Mouse (Mus musculus): ENCODE measurements at regions not wholly inside any gene's neighbourhood (a gene's known extent, or its start where the extent isn't known, plus 50 kb on each side); places are given as distances from the start of the nearest gene placed in this dataset.

DNA sequence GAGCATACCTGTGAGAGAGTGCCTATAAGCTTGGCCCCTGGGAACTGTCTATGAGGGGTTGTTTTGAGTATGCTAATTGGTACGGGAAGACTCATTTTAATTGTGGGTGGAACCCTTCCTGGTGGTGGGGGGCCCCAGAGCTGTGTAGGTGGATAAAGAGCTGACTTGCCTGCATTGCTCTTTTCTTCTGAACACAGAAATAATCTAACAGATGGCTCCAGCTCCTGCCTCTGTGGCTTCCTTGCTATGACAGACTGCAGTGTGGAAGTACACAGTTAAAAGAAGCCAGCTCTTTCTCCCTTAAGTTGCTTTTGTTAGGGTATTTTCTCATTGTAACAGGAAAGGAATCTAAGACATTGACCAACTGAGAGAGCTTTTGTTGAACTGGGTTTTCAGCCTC, 254.1 kb upstream of the Stt3b start:
- no peak for ATAC-seq (ENCODE audit: low read depth)
- no peaks in the 10 kb centered on the region; the same call in 1 of the 2 replicates for H3K4me1 ChIP-seq (replicated peaks; ENCODE audit: control insufficient read depth, insufficient read depth, low read length)
- no peaks in the 10 kb centered on the region for H3K9me3 ChIP-seq (ENCODE audit: control insufficient read depth, low read length)
- no peaks in the 10 kb centered on the region for H3K27me3 ChIP-seq (ENCODE audit: control insufficient read depth, insufficient read depth, low read depth, low read length)
- H3K4me2 ChIP-seq (ENCODE audit: low read depth, low read length), result no peak overlapping the region
- WGBS, result 79% methylated on average over 1 of the region's 1 CpGs
- no peak overlapping the region for H3K4me3 ChIP-seq (ENCODE audit: low read length)
- H3K36me3 ChIP-seq (ENCODE audit: control insufficient read depth, insufficient read depth, low read length), result no peaks in the 10 kb centered on the region
- no peak overlapping the region for H3K27ac ChIP-seq (ENCODE audit: low read length)
- H3K9ac ChIP-seq (ENCODE audit: low read length), result no peak overlapping the region

DNA sequence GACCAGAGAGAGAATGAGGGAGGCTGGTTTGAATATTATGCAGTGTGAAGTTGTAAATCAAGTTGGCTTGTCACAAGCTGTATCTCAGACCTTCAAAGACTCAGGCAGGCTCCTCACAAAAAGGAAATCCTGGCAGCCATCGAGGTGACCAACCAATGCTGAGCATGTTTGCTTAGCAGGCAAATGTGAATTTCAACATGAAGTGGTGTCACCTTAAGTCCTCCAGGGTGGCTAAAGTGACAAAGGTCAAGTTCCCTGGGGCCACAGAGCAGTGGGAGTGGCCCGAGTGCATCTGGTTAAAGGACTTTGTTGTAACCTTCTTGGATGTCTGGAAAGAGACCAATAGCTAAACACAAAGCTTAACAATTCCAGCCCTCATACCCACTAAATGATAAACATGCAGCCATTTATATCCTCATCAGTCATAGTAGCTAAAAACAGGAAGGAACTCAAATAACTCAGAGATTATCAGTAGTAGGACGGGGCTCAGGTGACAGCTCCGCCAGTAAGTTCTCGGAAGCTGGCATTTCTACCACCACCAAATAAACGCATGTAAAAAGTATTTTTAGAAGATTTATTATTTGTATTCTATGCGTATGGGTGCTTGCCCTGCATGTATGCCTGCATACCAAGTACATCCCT, 258.6 kb upstream of the Stt3b start:
- WGBS, result 37% methylated on average over 7 of the region's 7 CpGs
- no peak overlapping the region for H3K27ac ChIP-seq (ENCODE audit: low read length)
- no peaks in the 10 kb centered on the region for H3K4me1 ChIP-seq (replicated peaks; ENCODE audit: control insufficient read depth, insufficient read depth, low read length)
- no peak overlapping the region for H3K9ac ChIP-seq (ENCODE audit: low read length)
- no peaks in the 10 kb centered on the region for H3K36me3 ChIP-seq (ENCODE audit: control insufficient read depth, insufficient read depth, low read length)
- no peak for ATAC-seq (ENCODE audit: low read depth)
- H3K9me3 ChIP-seq (ENCODE audit: control insufficient read depth, low read length), result no peaks in the 10 kb centered on the region
- H3K4me3 ChIP-seq (ENCODE audit: low read length), result no peak overlapping the region
- H3K27me3 ChIP-seq (ENCODE audit: control insufficient read depth, insufficient read depth, low read depth, low read length), result no peaks in the 10 kb centered on the region
- no peak overlapping the region for H3K4me2 ChIP-seq (ENCODE audit: low read depth, low read length)

DNA sequence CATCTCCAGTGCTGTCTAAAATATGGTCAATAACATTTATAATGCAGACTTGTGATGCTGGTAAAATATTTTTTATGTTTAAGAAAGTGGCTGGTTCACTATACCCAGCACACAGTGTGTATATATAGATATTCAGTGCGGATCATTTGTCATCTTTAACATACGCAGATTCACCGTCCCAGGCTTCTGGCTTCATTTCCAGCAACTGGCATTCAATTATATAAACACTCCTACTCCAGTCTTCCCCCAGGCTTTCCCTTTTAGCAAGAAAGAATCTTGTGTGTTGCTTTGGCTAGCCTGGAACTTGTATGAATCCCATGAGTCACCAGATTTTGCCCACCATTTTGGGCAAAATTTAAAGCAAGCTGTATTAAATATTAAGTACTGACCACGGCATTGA, 260.8 kb upstream of the Stt3b start:
- H3K9me3 ChIP-seq (ENCODE audit: control insufficient read depth, low read length), result no peaks in the 10 kb centered on the region
- WGBS, result 50% methylated on average over 4 of the region's 4 CpGs
- no peak overlapping the region for H3K9ac ChIP-seq (ENCODE audit: low read length)
- no peak for ATAC-seq (ENCODE audit: low read depth)
- H3K4me2 ChIP-seq (ENCODE audit: low read depth, low read length), result no peak overlapping the region
- H3K36me3 ChIP-seq (ENCODE audit: control insufficient read depth, insufficient read depth, low read length), result no peaks in the 10 kb centered on the region
- no peak overlapping the region for H3K27ac ChIP-seq (ENCODE audit: low read length)
- H3K4me1 ChIP-seq (replicated peaks; ENCODE audit: control insufficient read depth, insufficient read depth, low read length), result no peaks in the 10 kb centered on the region
- H3K4me3 ChIP-seq (ENCODE audit: low read length), result no peak overlapping the region
- no peaks in the 10 kb centered on the region for H3K27me3 ChIP-seq (ENCODE audit: control insufficient read depth, insufficient read depth, low read depth, low read length)

DNA sequence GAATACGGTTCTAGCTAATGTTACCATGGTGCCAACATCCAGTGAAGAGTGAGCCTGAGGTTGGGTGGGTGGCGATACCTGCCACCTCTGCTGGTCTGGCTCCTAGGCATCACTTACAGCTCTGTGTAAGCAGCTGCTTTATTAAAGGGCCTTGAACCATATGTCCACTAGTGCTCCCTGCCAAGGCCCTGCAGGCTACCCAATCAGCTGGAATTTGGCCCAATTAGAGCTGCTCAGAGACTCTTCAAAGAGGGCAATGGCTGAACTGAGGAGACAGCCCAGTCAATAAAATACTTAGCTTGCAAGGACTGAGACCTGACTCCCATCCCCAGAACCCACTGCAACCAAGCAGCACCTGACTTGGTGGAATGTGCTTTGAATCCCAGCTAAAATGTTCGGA, 270.9 kb upstream of the Stt3b start:
- no peaks in the 10 kb centered on the region for H3K9me3 ChIP-seq (ENCODE audit: control insufficient read depth, low read length)
- H3K27me3 ChIP-seq (ENCODE audit: control insufficient read depth, insufficient read depth, low read depth, low read length), result no peaks in the 10 kb centered on the region
- H3K9ac ChIP-seq (ENCODE audit: low read length), result no peak overlapping the region
- WGBS, result 89% methylated on average over 3 of the region's 3 CpGs
- no peak overlapping the region for H3K4me3 ChIP-seq (ENCODE audit: low read length)
- no peaks in the 10 kb centered on the region for H3K36me3 ChIP-seq (ENCODE audit: control insufficient read depth, insufficient read depth, low read length)
- H3K4me2 ChIP-seq (ENCODE audit: low read depth, low read length), result no peak overlapping the region
- H3K27ac ChIP-seq (ENCODE audit: low read length), result no peak overlapping the region
- ATAC-seq (ENCODE audit: low read depth), result no peak
- no peaks in the 10 kb centered on the region for H3K4me1 ChIP-seq (replicated peaks; ENCODE audit: control insufficient read depth, insufficient read depth, low read length)

DNA sequence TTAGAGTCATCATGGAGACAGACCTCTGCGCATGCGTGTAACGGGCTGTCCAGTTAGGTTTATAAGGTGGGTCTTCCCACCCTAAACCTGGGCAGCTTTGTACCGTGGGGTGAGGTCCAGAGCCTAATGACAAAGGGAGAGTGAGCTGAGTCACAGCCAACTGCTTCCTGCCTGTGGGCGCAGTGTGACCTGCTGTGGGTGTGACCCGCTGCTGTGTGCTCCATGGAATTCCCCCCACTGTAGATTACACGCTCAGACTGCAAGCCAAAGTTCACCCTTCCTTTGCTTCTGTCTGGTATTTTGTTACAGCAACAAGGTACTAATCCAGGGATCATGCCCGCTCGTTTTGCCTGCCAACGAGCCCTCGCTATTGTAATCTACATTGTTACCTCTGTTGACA, 273.3 kb upstream of the Stt3b start:
- 83% methylated on average over 11 of the region's 11 CpGs for WGBS
- no peaks in the 10 kb centered on the region for H3K27me3 ChIP-seq (ENCODE audit: control insufficient read depth, insufficient read depth, low read depth, low read length)
- no peak overlapping the region for H3K27ac ChIP-seq (ENCODE audit: low read length)
- no peaks in the 10 kb centered on the region for H3K36me3 ChIP-seq (ENCODE audit: control insufficient read depth, insufficient read depth, low read length)
- H3K4me1 ChIP-seq (replicated peaks; ENCODE audit: control insufficient read depth, insufficient read depth, low read length), result no peaks in the 10 kb centered on the region
- ATAC-seq (ENCODE audit: low read depth), result no peak
- H3K4me2 ChIP-seq (ENCODE audit: low read depth, low read length), result no peak overlapping the region
- H3K9ac ChIP-seq (ENCODE audit: low read length), result no peak overlapping the region
- no peak overlapping the region for H3K4me3 ChIP-seq (ENCODE audit: low read length)
- H3K9me3 ChIP-seq (ENCODE audit: control insufficient read depth, low read length), result no peaks in the 10 kb centered on the region

DNA sequence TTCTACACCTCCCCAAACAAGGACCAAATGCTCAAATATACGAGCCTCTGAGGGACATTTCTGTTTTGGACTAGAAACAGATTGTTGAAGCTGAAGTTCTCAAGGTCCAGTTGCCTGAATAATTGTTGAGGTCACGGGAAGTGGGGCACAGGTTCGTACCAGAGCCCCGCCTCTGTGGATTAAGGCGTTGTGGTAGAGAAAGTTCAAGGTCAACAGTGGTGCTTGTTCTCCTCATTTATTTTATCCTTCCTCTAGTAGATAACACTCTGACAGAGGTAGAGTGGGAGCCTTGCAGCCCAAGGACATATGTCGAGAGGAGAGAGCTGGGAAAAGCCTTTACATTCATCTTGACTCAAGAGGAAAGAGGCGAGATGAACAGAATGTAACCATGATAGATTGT, 274.7 kb upstream of the Stt3b start:
- no peaks in the 10 kb centered on the region for H3K27me3 ChIP-seq (ENCODE audit: control insufficient read depth, insufficient read depth, low read depth, low read length)
- H3K4me3 ChIP-seq (ENCODE audit: low read length), result no peak overlapping the region
- H3K27ac ChIP-seq (ENCODE audit: low read length), result no peak overlapping the region
- no peak overlapping the region for H3K9ac ChIP-seq (ENCODE audit: low read length)
- H3K36me3 ChIP-seq (ENCODE audit: control insufficient read depth, insufficient read depth, low read length), result no peaks in the 10 kb centered on the region
- no peak overlapping the region for H3K4me2 ChIP-seq (ENCODE audit: low read depth, low read length)
- H3K9me3 ChIP-seq (ENCODE audit: control insufficient read depth, low read length), result no peaks in the 10 kb centered on the region
- no peak for ATAC-seq (ENCODE audit: low read depth)
- no peaks in the 10 kb centered on the region for H3K4me1 ChIP-seq (replicated peaks; ENCODE audit: control insufficient read depth, insufficient read depth, low read length)
- 50% methylated on average over 7 of the region's 7 CpGs for WGBS

DNA sequence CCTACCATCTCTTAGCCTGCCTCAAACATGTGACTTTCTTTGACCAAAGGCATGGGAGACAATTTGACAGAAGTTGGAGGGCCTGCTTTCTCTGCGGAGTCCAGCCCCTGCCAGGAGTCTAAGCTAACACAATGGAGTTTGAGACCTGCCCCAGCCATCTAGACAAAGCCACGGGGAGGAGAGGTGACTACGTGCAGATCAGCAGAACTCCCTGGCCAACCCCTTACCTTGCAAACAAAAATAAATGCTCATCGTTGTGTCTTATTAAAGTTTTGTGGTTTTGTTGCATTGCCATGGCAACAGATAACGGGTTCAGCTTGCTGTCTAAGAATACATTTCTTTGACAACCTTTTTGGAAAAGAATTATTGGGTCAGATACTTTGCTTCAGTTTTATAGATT, 282.2 kb upstream of the Stt3b start:
- no peaks in the 10 kb centered on the region for H3K9me3 ChIP-seq (ENCODE audit: control insufficient read depth, low read length)
- H3K36me3 ChIP-seq (ENCODE audit: control insufficient read depth, insufficient read depth, low read length), result no peaks in the 10 kb centered on the region
- H3K27ac ChIP-seq (ENCODE audit: low read length), result no peak overlapping the region
- no peak overlapping the region for H3K4me3 ChIP-seq (ENCODE audit: low read length)
- no peaks in the 10 kb centered on the region for H3K27me3 ChIP-seq (ENCODE audit: control insufficient read depth, insufficient read depth, low read depth, low read length)
- WGBS, result 71% methylated on average over 5 of the region's 5 CpGs
- no peak overlapping the region for H3K4me2 ChIP-seq (ENCODE audit: low read depth, low read length)
- no peak for ATAC-seq (ENCODE audit: low read depth)
- no peak overlapping the region for H3K9ac ChIP-seq (ENCODE audit: low read length)
- H3K4me1 ChIP-seq (replicated peaks; ENCODE audit: control insufficient read depth, insufficient read depth, low read length), result no peaks in the 10 kb centered on the region

DNA sequence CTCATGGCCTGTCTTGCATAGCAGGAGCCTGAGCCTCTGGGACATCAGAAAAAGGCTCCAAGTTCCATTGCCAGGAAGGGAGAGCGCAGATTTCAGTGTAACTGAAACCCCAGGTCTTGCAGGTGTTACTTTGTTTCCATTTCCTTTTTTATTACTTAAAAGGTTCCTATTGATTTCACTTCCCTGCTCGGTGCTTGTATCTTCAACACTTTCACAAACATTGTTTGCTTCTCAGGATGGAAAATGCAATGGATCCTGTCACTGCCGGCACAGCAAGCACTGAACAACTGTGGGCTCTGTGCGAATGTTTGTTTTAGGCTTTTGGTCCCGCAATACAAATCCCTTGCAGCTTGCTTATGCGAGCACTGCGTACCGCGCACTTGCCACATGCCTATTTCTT, 290.0 kb upstream of the Stt3b start:
- no peaks in the 10 kb centered on the region for H3K4me1 ChIP-seq (replicated peaks; ENCODE audit: control insufficient read depth, insufficient read depth, low read length)
- H3K4me3 ChIP-seq (ENCODE audit: low read length), result no peak overlapping the region
- ATAC-seq (ENCODE audit: low read depth), result no peak
- H3K4me2 ChIP-seq (ENCODE audit: low read depth, low read length), result no peak overlapping the region
- WGBS, result 74% methylated on average over 9 of the region's 9 CpGs
- no peak overlapping the region for H3K9ac ChIP-seq (ENCODE audit: low read length)
- H3K27ac ChIP-seq (ENCODE audit: low read length), result no peak overlapping the region
- no peaks in the 10 kb centered on the region for H3K27me3 ChIP-seq (ENCODE audit: control insufficient read depth, insufficient read depth, low read depth, low read length)
- H3K9me3 ChIP-seq (ENCODE audit: control insufficient read depth, low read length), result no peaks in the 10 kb centered on the region
- no peaks in the 10 kb centered on the region for H3K36me3 ChIP-seq (ENCODE audit: control insufficient read depth, insufficient read depth, low read length)

DNA sequence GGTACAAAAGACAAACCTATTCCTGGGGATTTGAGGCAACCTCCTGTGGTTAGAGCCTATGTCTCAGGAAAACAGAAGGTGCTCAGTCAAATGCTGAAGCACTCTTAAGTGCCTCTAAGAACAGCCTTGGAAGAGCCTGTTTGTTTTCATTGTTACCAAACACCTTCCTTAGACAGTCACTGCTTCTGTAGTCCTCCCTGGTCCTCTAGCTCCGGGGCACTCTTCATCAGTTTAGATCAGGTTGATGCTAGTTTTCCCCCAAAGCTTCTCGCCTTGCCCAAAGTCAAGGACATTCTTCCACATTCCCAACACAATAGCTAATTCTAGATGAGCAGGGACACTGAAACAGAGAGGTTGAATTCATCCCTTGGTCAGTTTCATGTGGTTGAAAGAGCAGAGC, 290.6 kb upstream of the Stt3b start:
- Histone ChIP-seq H3K4me3 (ENCODE audit: low read length) (no peak overlapping the region), H3K4me1 (replicated peaks; ENCODE audit: control insufficient read depth, insufficient read depth, low read length) (no peaks in the 10 kb centered on the region), H3K9me3 (ENCODE audit: control insufficient read depth, low read length) (no peaks in the 10 kb centered on the region), H3K36me3 (ENCODE audit: control insufficient read depth, insufficient read depth, low read length) (no peaks in the 10 kb centered on the region), H3K4me2 (ENCODE audit: low read depth, low read length) (no peak overlapping the region), H3K27me3 (ENCODE audit: control insufficient read depth, insufficient read depth, low read depth, low read length) (no peaks in the 10 kb centered on the region), H3K9ac (ENCODE audit: low read length) (no peak overlapping the region), H3K27ac (ENCODE audit: low read length) (no peak overlapping the region)
- 45% methylated on average over 2 of the region's 2 CpGs for WGBS
- no peak for ATAC-seq (ENCODE audit: low read depth)

DNA sequence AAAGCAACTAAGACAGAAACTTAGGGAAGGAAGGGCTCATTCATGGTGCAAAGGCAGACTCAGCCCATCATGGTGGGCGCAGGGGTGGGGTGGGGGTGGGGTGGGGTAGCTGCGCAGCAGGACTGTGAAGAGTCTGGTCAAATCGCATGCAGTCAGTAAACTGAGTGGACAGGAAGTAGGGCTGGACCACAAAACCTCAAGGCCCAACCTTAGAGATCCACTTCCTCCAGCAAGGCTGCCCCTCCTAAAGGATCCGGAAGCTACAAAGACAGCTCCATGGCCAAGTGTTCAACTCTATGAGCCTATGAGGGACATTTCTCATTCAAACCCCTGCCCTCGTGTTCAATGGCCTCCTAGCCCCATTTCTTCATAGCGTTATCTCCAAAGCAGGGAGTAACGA, 292.6 kb upstream of the Stt3b start:
- no peak for ATAC-seq (ENCODE audit: low read depth)
- Histone ChIP-seq H3K9ac (ENCODE audit: low read length) (no peak overlapping the region), H3K27ac (ENCODE audit: low read length) (no peak overlapping the region), H3K9me3 (ENCODE audit: control insufficient read depth, low read length) (no peaks in the 10 kb centered on the region), H3K4me3 (ENCODE audit: low read length) (no peak overlapping the region), H3K36me3 (ENCODE audit: control insufficient read depth, insufficient read depth, low read length) (no peaks in the 10 kb centered on the region), H3K4me2 (ENCODE audit: low read depth, low read length) (no peak overlapping the region), H3K27me3 (ENCODE audit: control insufficient read depth, insufficient read depth, low read depth, low read length) (no peaks in the 10 kb centered on the region), H3K4me1 (replicated peaks; ENCODE audit: control insufficient read depth, insufficient read depth, low read length) (no peaks in the 10 kb centered on the region)
- 86% methylated on average over 7 of the region's 7 CpGs for WGBS
